Mouse (Mus musculus) liver (tissue): Measurements from ENCODE around the gene Trim41.

ENCODE experiments used
- DNase-seq: peaks from one replicate; pipeline ENCODE4 v3.0.0-alpha.2; 2020; ENCODE audit warnings: mixed read lengths

Trim41 gene

DNA sequence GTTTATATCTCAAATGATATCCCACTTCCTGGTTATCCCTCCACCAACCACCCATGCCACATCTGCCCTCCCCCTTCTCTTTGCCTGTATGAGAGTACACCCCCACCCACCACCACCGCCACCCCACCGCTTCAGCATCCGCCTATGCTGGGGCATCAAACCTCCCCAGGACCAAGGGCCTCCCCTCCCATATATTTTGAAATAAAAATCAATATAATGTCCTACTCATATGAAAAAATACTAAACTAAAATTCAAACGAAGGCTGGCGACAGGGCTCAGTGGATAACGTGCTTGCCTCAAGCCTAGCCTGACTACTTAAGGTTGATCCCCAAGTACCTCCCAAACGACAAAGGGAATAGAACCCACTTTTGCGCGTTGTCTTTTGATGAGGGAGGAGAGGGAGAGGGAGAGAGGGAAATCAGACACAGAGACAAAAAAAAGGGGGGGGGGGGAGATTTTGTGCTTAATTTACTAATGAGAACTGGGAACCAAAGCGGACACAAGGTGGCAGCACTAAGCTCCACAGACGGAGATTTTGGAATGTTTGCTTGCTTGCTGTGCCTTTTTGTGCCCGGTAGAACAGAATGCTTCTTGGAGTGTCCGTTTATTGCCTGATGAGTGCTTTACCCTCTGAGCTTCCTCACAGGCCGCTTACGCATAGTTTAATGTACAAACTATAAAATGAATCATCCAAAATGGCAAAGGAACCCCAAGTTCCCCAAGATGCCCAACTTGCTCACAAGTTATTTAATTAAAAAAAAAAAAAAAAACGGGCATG, 28.7 kb downstream of the Trim41 start:
- peak; percentile 76 for DNase-seq

DNA sequence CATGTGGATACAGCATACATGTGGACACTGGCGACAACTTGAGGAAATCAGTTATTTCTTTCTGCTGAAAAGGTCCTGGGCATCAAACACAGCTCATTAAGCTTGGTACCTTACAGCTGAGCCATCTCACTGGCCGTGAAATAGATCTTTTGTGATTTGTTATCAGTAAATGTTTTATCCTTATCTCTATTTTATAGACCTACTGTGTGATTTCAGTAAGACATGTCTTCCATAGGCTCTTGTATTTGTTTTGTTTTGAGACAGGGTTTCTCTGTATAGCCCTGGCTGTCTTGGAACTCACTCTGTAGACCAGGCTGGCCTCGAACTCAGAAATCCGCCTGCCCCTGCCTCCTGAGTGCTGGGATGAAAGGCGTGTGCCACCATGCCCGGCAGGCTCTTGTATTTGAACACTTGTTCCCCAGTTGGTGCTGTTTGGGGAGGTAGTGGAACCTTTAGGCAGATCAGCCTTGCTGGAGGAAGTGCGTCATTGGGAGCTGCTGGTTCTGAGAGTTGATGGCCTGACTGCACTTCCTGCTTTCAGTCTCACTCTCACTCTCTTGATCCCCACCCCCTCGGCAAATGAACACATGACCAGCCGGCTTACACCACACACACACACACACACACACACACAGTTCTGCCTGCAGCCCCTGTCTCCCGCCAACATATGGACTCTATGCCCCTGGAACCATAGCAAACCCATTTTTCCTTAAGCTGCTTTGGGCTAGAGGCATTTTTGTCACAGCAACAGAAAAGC, 29.5 kb downstream of the Trim41 start:
- peak; percentile 65 for DNase-seq

DNA sequence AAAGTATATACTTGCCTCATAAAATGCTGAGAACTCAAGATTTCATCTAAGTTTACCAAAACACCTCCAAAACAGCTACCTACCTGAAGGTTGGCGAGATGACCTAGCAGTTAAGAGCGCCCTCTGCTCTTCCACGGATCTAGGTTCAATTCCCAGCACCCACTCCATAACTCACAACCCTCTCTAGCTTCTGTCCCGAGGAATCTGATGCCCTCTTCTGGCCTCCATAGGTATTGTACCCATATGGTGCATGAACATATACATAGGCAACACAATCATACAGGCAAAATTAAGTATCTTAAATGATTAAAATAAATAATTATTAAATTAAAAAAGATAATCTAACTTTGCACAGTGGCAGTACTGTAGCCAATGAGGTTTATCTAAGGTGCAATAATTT, 34.9 kb downstream of the Trim41 start:
- no peak for DNase-seq

DNA sequence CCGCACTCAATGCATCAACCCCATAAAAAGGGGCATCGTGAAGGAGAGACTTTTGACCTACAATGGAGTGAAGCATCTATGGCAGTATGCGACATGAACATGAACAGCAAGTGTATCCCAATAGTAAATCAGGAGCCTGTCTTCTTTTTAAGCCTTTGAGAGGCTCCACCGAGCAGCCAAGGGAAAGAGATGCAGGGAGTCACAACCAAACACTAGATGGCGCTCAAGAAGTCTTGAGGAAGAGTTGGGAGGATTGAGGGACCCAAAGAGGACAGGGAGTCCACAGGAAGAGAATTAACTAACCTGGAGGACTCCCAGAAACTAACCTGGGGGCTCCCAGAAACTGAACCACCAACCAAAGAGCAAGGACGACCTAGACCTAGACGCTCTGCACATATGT, 37.7 kb downstream of the Trim41 start:
- DNase-seq = peak; percentile 34

DNA sequence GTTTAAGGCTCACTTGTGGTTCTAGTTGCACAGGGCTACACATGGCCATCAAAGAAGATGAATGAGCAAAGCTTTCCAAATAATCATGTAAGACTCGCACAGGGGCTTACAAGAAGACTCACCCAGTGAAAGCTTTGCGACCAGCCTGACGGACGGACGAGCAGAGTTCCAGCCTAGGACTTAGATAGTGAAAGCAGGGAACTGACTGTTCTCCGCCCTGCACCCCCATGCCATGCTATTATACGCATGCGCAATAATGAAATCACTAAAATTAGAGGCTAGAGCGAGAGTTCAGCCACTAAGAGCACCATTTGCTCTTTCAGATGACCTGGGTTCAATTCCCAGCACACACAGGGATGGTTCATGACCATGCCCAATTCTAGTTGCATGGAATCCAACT, 39.9 kb downstream of the Trim41 start:
- DNase-seq = no peak

DNA sequence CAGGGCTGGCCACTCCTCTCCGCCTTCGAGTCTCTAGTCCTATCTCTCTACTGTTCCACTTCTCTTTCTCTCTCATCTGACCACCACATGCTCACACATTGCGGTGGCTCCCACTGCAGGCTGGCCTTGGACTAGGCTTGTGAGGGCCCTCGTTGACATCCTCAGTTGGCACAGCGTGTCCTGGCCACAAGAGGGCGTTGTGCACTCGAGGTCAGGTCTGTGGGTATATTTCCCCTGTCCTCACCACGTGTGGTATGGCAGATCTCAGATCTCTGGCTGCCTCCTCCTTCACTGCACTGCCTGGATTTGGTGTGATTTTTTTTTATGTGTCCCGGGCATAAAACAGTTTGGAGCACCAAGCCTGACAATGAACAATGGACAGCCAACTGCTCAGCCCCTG, 40.5 kb downstream of the Trim41 start:
- peak; percentile 24 for DNase-seq

DNA sequence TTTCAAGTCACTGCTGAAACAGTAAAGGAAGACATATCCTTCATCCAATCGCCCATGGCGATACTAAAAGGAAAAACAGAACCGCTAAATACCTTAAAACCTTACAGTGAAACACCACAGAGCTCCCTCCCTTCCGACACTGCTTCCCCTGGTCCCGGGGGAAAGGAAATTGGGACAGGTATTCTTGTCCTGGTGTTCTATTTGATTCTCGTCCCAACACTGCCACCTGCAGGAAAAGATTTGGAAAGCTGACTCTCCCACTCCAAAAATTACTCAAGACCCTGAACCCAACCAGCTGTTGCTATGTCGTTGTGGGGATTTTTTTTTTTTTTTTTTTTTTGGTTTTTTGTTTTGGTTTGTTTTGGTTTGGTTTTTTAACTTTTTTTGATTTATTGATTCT, 41.7 kb downstream of the Trim41 start:
- peak; percentile 40 for DNase-seq

DNA sequence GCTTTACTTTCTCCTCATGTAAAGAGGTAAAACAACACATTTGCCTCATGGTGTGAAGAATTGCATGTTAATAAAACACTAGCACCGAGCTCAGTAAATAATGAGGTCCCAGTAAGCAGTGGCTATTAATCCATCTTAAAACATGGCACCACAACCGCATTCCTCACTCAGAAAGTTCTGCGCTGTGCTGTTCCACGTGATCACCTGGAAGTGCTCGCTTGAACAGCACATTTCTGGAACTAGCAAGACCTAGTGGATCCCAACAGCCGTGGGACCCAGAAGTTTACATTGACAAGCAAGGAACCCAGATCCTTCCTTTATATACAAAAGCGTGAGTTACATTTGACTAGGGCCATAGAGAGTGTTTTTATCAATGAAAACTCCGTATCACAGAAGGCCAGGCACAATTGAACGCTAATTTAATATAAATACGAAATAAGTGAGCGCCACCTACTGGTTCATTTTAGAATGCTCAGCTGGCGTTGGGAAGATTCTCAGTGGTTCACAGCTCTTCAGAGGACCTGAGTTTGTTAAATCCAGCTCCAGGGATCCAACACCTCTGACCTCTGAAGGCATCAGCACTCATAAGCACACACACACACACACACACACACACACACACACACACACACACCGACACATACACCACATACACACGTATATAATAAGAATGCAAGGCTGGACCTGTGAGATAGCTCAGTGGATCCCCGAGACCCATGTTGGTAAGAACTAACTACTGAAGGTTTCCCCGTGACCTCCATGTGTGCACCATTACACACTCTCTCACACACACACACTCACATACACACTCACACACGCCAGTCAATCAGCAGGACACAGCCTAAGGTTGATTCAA, 42.5 kb downstream of the Trim41 start:
- peak; percentile 50 for DNase-seq

DNA sequence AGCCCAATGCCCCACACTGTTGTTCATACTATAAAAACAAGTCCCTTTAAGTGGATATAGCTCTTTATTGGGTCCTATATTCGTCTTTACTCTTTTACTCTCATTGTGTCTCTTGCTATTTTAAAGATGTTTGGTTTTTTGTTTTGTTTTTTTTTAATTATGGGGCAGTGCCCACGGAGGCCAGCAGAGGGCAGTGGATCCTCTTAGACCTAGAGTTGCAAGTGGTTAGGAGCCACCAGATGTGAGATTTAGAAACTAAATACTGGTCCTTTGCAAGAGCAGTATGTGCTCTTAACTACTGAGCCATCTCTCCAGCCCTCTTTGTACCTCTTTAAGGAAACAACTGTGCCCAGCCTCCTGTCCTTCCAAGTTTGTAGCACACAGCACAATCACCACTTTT, 45.5 kb downstream of the Trim41 start:
- no peak for DNase-seq

DNA sequence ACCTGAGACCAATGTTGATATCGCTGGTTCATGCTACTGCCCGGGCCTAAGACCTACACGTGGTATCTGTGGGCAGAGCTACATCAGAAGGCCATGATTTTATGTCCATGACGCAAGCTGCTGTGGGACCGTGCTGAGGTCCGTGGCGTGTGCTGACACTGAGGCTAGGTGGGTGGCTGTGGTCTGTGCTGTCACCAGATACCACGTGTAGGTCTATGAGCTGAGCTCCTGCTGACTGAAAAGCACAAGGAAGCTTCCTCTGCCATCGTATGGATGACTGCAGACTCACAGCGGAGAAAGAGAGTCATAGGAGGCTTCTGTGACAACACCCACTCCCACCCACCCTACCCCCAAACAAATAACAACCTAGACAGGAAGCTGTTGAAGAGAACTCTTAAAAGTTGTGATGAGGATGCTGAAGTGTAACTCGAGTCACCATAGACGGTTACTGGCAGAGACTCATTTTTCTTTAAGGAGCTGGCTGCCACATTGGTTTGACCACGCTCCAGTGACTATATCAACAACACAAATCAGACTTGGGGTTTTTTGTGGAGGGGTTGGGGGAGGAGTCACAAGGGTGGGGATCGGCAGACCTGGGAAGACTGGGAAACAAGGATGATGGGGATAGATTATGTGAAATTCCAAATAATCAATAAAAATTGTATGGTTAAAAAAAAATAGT, 49.8 kb downstream of the Trim41 start:
- no peak for DNase-seq

DNA sequence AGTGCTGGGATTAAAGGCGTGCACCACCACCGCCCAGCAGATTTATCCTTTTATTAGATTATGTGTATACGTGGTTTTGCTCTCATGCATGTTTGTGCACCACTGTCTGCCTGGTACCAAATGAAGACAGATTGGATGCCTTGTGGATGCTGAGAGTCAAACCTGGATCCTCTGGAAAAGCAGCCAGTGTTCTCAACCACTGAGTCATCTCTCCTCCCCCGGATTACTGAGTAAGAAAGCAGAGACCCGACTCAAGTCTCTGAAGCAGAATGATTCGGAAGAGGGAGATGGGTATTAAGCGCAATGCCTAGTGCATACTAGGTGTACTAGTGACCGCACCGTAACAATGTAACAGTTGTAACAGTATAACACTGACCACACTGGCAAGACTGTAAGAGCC, 53.0 kb downstream of the Trim41 start:
- no peak for DNase-seq

DNA sequence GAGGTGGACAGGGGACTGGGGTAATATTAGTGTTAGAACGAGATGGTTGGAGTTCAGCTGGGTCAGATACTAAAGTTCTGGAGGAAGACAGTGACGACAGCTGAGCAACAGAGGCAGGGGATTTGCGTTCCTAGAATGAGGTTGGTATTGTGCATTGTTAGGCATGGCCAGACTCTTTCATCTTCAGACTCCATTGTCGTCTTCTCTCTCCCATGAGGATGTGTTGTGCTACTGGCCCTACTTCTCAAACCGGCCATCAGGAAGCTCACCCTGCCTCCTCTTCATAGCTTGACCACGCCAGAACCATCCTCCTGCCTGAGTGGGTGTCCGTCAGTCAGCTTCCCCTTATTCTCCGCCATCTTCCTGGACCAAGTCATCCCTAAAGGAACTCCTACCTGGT, 58.1 kb downstream of the Trim41 start:
- DNase-seq = no peak
